Mouse (Mus musculus): ENCODE measurements around the gene Gpr55. TPM values are rescaled to one million over a fixed set of nuclear protein-coding genes. Genes with fewer than 3 reads are reported as not detected.
"Not testable (repeated sequence)": the region's sequence is repeated elsewhere in the genome, so short reads cannot be mapped to it uniquely, and the experiment has no call there.

The Gpr55 gene
- 1 to 10 TPM; 3.7 to 6.6 TPM for total RNA-seq (2021)
- long read RNA-seq, experiment 1, partial matches to known transcripts: 0 of 3 reads
- long read RNA-seq, experiment 1, other reads (novel, unspliced or antisense): 3 of 3 reads
- long read RNA-seq, experiment 2, partial matches to known transcripts: 0 of 6 reads
- long read RNA-seq, experiment 2, other reads (novel, unspliced or antisense): 6 of 6 reads

GRCm38 (mm10) chr1:85960873-85961272, at the start of gene Gpr55:
Gpr55 (minus strand) TSS chr1:85961007.
- no peak for DNase-seq (ENCODE audit: low spot score in 2 of 2)

GRCm38 (mm10) chr1:86007778-86008177, 47.0 kb upstream of the Gpr55 start:
- DNase-seq (ENCODE audit: low spot score in 2 of 2): peak; percentile 87 to 90

GRCm38 (mm10) chr1:86006040-86006439, 45.2 kb upstream of the Gpr55 start:
- DNase-seq (ENCODE audit: low spot score in 2 of 2): no peak

- no peak for DNase-seq (ENCODE audit: low spot score in 2 of 2)
Measured at GRCm38 (mm10) chr1:86005540-86005939, 44.7 kb upstream of the Gpr55 start.

- DNase-seq (ENCODE audit: low spot score in 2 of 2): no peak
Measured at GRCm38 (mm10) chr1:85999853-86000570, 39.2 kb upstream of the Gpr55 start.

GRCm38 (mm10) chr1:85998012-85998411, 37.2 kb upstream of the Gpr55 start:
- DNase-seq (ENCODE audit: low spot score in 2 of 2): no peak

GRCm38 (mm10) chr1:85997221-85997620, 36.4 kb upstream of the Gpr55 start:
- no peak for DNase-seq (ENCODE audit: low spot score in 2 of 2)

GRCm38 (mm10) chr1:85993541-85993940, 32.7 kb upstream of the Gpr55 start:
- DNase-seq (ENCODE audit: low spot score in 2 of 2): no peak

- no peak for DNase-seq (ENCODE audit: low spot score in 2 of 2)
Measured at GRCm38 (mm10) chr1:85992175-85992574, 31.4 kb upstream of the Gpr55 start.

GRCm38 (mm10) chr1:85988882-85989281, 28.1 kb upstream of the Gpr55 start:
- DNase-seq (ENCODE audit: low spot score in 2 of 2): not testable (repeated sequence)

- DNase-seq (ENCODE audit: low spot score in 2 of 2): no peak
Measured at GRCm38 (mm10) chr1:85988351-85988750, 27.5 kb upstream of the Gpr55 start.

GRCm38 (mm10) chr1:85985784-85986183, 25.0 kb upstream of the Gpr55 start:
- no peak for DNase-seq (ENCODE audit: low spot score in 2 of 2)

GRCm38 (mm10) chr1:85981738-85982357, 21.0 kb upstream of the Gpr55 start:
- no peak for DNase-seq (ENCODE audit: low spot score in 2 of 2)

GRCm38 (mm10) chr1:85977709-85978108, 16.9 kb upstream of the Gpr55 start:
- no peak for DNase-seq (ENCODE audit: low spot score in 2 of 2)

GRCm38 (mm10) chr1:85973468-85973877, 12.7 kb upstream of the Gpr55 start:
- DNase-seq (ENCODE audit: low spot score in 2 of 2): no peak

GRCm38 (mm10) chr1:85972341-85972740, 11.5 kb upstream of the Gpr55 start:
- DNase-seq (ENCODE audit: low spot score in 2 of 2): no peak

GRCm38 (mm10) chr1:85971070-85971469, 10.3 kb upstream of the Gpr55 start:
- no peak for DNase-seq (ENCODE audit: low spot score in 2 of 2)

GRCm38 (mm10) chr1:85969519-85969918, 8.7 kb upstream of the Gpr55 start:
- no peak for DNase-seq (ENCODE audit: low spot score in 2 of 2)

GRCm38 (mm10) chr1:85969081-85969480, 8.3 kb upstream of the Gpr55 start:
- no peak for DNase-seq (ENCODE audit: low spot score in 2 of 2)

- no peak for DNase-seq (ENCODE audit: low spot score in 2 of 2)
Measured at GRCm38 (mm10) chr1:85965856-85966255, 5.0 kb upstream of the Gpr55 start.

- DNase-seq (ENCODE audit: low spot score in 2 of 2): no peak
Measured at GRCm38 (mm10) chr1:85962081-85962480, 1.3 kb upstream of the Gpr55 start.

- DNase-seq (ENCODE audit: low spot score in 2 of 2): no peak
Measured at GRCm38 (mm10) chr1:85959889-85960276, 924 bp downstream of the Gpr55 start.
